Mouse (Mus musculus) myocyte (in vitro differentiated cells): Measurements from ENCODE around the gene Bcl2. TPM values are rescaled to one million over a fixed set of nuclear protein-coding genes. Genes with fewer than 3 reads are reported as not detected.

ENCODE experiments used
- H3K27me3 ChIP-seq: one replicate; pipeline ENCODE4 v1.6.1; 2011; ENCODE audit not compliant: control insufficient read depth, insufficient read depth, insufficient read length
- H3K36me3 ChIP-seq: one replicate; pipeline ENCODE4 v1.6.1; 2011; ENCODE audit not compliant: control insufficient read depth, insufficient read depth
- H3K4me2 ChIP-seq: one replicate; pipeline ENCODE4 v1.6.1; 2011; ENCODE audit warnings: low read depth, control low read depth
- H3K4me3 ChIP-seq: one replicate; pipeline ENCODE4 v1.5.1; 2011; ENCODE audit warnings: mild to moderate bottlenecking, control low read depth, moderate library complexity
- H3K79me2 ChIP-seq: one replicate; pipeline ENCODE4 v1.6.1; 2011; ENCODE audit not compliant: control insufficient read depth, insufficient read depth
- H3ac ChIP-seq: one replicate; pipeline ENCODE4 v1.6.1; 2011; ENCODE audit not compliant: control insufficient read depth, insufficient read length
- CEBPB ChIP-seq: IDR thresholded peaks from 2 replicates; pipeline ENCODE4 v1.6.1; 2011; ENCODE audit warnings: mild to moderate bottlenecking, moderate library complexity; ENCODE audit not compliant: poor library complexity, insufficient read depth, severe bottlenecking
- E2F4 ChIP-seq: IDR thresholded peaks from one replicate; pipeline ENCODE4 v1.6.1; 2011; ENCODE audit warnings: mild to moderate bottlenecking, control low read depth, moderate library complexity; ENCODE audit not compliant: insufficient read depth
- MAX ChIP-seq: IDR thresholded peaks from one replicate; pipeline ENCODE4 v1.6.1; 2011; ENCODE audit warnings: low read depth, mild to moderate bottlenecking, control low read depth
- MYOD1 ChIP-seq, 3 experiments: IDR thresholded peaks; one replicate each; pipeline ENCODE4 v1.6.1; 2011; ENCODE audit warnings: control low read depth in 2 of 3, low read depth in 2 of 3, mild to moderate bottlenecking in 2 of 3, moderate library complexity in 1 of 3; ENCODE audit not compliant: insufficient read length in 2 of 3, control insufficient read depth in 1 of 3
- MYOG ChIP-seq, 3 experiments: IDR thresholded peaks; one replicate each; pipeline ENCODE4 v1.6.1; 2011; ENCODE audit warnings: control low read depth in 2 of 3, low read depth in 2 of 3, mild to moderate bottlenecking in 2 of 3; ENCODE audit not compliant: insufficient read length in 2 of 3, control insufficient read depth in 1 of 3, insufficient read depth in 1 of 3
- POLR2A ChIP-seq: IDR thresholded peaks from one replicate; pipeline ENCODE4 v1.6.1; 2011; ENCODE audit warnings: low read depth, mild to moderate bottlenecking, control low read depth, moderate library complexity; ENCODE audit not compliant: insufficient read length
- POLR2AphosphoS2 ChIP-seq: IDR thresholded peaks from one replicate; pipeline ENCODE4 v1.6.1; 2011; ENCODE audit warnings: low read depth, control low read depth; ENCODE audit not compliant: insufficient read length
- REST ChIP-seq: IDR thresholded peaks from one replicate; pipeline ENCODE4 v1.6.1; 2011; ENCODE audit warnings: mild to moderate bottlenecking, control low read depth, moderate library complexity; ENCODE audit not compliant: insufficient read depth, insufficient read length
- SRF ChIP-seq: IDR thresholded peaks from one replicate; pipeline ENCODE4 v1.6.1; 2011; ENCODE audit warnings: low read depth; ENCODE audit not compliant: control insufficient read depth, insufficient read length
- TCF12 ChIP-seq: IDR thresholded peaks from one replicate; pipeline ENCODE4 v1.6.1; 2011; ENCODE audit warnings: mild to moderate bottlenecking, control low read depth; ENCODE audit not compliant: poor library complexity, insufficient read depth, severe bottlenecking
- TCF3 ChIP-seq: IDR thresholded peaks from one replicate; pipeline ENCODE4 v1.6.1; 2011; ENCODE audit warnings: low read depth, control low read depth; ENCODE audit not compliant: insufficient read length
- USF1 ChIP-seq: IDR thresholded peaks from one replicate; pipeline ENCODE4 v1.6.1; 2011; ENCODE audit warnings: low read depth, mild to moderate bottlenecking, control low read depth, moderate library complexity
- polyA plus RNA-seq: library from polyadenylated mRNA; unstranded; fragments of >200 nt; fragmentation: generic; extraction: Trizol; gene quantifications from one replicate; pipeline ENCODE4 v1.2.1, GENCODE M21; 2012; ENCODE audit warnings: missing spikeins

Gene Bcl2
- polyA plus RNA-seq, 1 experiment, result 1.9 TPM

DNA sequence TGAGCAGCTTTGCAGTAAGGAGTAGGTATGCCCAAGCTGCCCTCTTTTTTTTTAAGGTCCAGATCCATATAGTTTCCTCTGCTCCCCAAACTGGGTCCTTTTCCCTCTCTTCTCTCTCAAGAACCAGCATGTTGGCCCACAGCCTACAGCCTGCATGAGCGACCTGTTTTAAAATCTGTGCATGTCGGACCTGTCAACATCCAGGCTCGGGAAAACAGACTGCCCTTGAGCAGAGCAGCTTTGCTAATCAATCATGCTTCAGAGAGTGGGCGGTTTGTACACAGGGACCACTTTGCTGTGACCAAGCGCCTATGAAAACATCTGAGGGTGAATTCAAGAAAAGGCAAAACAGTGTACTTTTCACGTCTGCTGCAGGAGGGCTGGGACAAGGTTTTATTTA, 111.1 kb downstream of the Bcl2 start:
- H3K4me2 ChIP-seq, result no peak overlapping the region
- no peaks in the 10 kb centered on the region for H3K36me3 ChIP-seq
- TF ChIP-seq MYOG (IDR thresholded peaks at IDR 0.05; ENCODE audit: control insufficient read depth in 1 of 3, insufficient read depth in 1 of 3, insufficient read length in 2 of 3, low read depth in 2 of 3) (no peak), POLR2A (no peak), CEBPB (no peak), MAX (no peak), E2F4 (no peak), TCF3 (no peak), SRF (no peak), USF1 (no peak)
- H3K79me2 ChIP-seq, result no peaks in the 10 kb centered on the region
- H3K27me3 ChIP-seq, result no peaks in the 10 kb centered on the region
- no peak overlapping the region for H3ac ChIP-seq
- no peak overlapping the region for H3K4me3 ChIP-seq

DNA sequence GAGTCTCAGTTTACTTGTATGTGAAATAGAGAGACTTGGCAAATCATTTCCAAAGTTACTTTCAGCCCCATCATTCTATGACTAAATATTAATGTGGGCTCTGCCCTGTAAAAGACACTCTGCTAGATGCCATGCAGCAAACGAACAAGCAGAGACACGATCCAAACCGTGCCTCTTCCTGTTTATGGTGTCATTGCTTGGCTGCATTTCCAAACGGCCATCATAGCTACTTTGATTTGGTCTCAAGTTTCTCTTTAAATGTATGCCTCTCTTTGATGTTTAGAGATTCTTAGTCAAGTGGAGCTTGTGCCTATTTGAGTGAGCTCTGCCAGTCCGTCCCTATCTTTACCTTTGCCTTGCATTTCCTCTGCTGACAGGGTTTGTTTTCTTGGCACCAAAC, 111.5 kb downstream of the Bcl2 start:
- TF ChIP-seq MAX (no peak), USF1 (no peak), POLR2A (no peak), SRF (no peak), REST (no peak), POLR2AphosphoS2 (no peak), E2F4 (no peak), TCF12 (no peak), MYOG (IDR thresholded peaks at IDR 0.05; ENCODE audit: control insufficient read depth in 1 of 3, insufficient read depth in 1 of 3, insufficient read length in 2 of 3, low read depth in 2 of 3) (no peak), MYOD1 (IDR thresholded peaks at IDR 0.05; ENCODE audit: control insufficient read depth in 1 of 3, insufficient read length in 2 of 3, low read depth in 2 of 3) (no peak), CEBPB (no peak)
- Histone ChIP-seq H3ac (no peak overlapping the region), H3K4me2 (no peak overlapping the region), H3K4me3 (no peak overlapping the region), H3K36me3 (no peaks in the 10 kb centered on the region), H3K27me3 (no peaks in the 10 kb centered on the region), H3K79me2 (no peaks in the 10 kb centered on the region)

DNA sequence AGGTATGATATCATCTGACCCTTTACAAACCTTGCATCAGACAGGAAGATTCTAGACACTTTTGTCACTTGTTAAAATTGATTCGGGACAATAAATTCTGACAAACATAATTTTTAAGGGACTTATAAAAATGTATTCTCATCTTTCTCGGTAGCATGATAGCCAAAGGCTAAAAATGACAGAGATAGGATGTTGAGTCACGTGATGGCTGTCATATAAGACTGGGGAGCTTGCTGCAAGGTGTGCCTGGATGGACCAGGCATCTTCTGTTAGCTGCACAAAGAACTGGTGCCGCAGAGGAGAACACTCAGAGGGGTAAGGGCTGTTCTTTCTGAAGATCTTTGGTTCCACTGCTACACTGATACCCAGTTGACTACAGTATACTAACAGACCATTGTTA, 112.8 kb downstream of the Bcl2 start:
- H3K4me3 ChIP-seq, result no peak overlapping the region
- TF ChIP-seq USF1, result peak; percentile 30
- no peak for TF ChIP-seq TCF3
- no peak for TF ChIP-seq MYOG (IDR thresholded peaks at IDR 0.05; ENCODE audit: control insufficient read depth in 1 of 3, insufficient read depth in 1 of 3, insufficient read length in 2 of 3, low read depth in 2 of 3)
- no peak for TF ChIP-seq POLR2AphosphoS2
- no peaks in the 10 kb centered on the region for H3K36me3 ChIP-seq
- H3K4me2 ChIP-seq, result no peak overlapping the region
- H3ac ChIP-seq, result no peak overlapping the region
- no peaks in the 10 kb centered on the region for H3K27me3 ChIP-seq
- no peaks in the 10 kb centered on the region for H3K79me2 ChIP-seq

DNA sequence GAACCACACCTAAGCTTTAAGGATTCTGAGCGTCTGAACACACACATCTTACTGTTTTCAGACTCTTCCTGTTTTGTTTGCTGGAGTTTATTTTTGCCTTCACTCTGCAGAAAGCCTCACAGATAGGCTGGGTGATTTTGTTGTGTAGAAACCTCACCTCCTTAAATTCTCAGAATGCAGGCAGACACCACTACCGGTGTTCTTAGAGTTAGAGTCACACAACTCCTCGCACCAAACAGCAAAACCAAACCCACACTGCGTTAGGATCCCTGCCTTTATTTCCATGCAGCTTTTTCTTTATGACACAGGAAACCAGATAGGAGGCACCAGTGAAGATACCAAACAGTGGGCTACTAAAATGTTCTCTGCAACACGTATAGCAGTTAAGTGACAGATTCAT, 113.2 kb downstream of the Bcl2 start:
- Histone ChIP-seq H3K79me2 (no peaks in the 10 kb centered on the region), H3K36me3 (no peaks in the 10 kb centered on the region), H3K27me3 (no peaks in the 10 kb centered on the region), H3K4me3 (no peak overlapping the region), H3ac (no peak overlapping the region), H3K4me2 (no peak overlapping the region)
- no peak for TF ChIP-seq MAX
- no peak for TF ChIP-seq MYOD1 (IDR thresholded peaks at IDR 0.05; ENCODE audit: control insufficient read depth in 1 of 3, insufficient read length in 2 of 3, low read depth in 2 of 3)
- no peak for TF ChIP-seq TCF3
- TF ChIP-seq USF1, result no peak
- TF ChIP-seq SRF, result no peak
- TF ChIP-seq MYOG (IDR thresholded peaks at IDR 0.05; ENCODE audit: control insufficient read depth in 1 of 3, insufficient read depth in 1 of 3, insufficient read length in 2 of 3, low read depth in 2 of 3), result no peak

DNA sequence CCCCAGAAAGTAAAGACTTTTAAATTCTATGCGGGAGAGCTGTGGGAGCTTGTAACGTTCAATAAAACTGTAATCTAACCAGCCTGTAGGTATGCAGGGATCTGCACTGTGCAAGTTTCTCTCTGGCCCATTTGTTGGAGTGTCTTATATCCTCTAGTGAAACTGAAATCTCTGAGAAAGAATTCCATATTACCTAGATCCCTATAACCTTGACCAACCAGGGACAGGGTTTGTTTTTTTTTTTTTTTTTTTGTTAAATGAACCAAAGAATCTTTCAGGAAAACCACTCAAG, 115.8 kb downstream of the Bcl2 start:
- Histone ChIP-seq H3K4me2 (no peak overlapping the region), H3K4me3 (no peak overlapping the region), H3ac (no peak overlapping the region), H3K79me2 (no peaks in the 10 kb centered on the region), H3K36me3 (no peaks in the 10 kb centered on the region), H3K27me3 (no peaks in the 10 kb centered on the region)
- TF ChIP-seq TCF3, result no peak
- no peak for TF ChIP-seq USF1
- no peak for TF ChIP-seq SRF
- TF ChIP-seq REST, result no peak
- no peak for TF ChIP-seq TCF12
- TF ChIP-seq POLR2AphosphoS2, result no peak
